Mouse (Mus musculus) spleen, postnatal 36 days (tissue): ENCODE data around the gene Map1s.
"Not testable (repeated sequence)": the region's sequence is repeated elsewhere in the genome, so short reads cannot be mapped to it uniquely, and the experiment has no call there.

Experiments
- DNase-seq, 2 experiments: peaks; one replicate each; pipeline ENCODE4 v3.0.0; 2022; ENCODE audit warnings: low spot score in 2 of 2, mixed read lengths in 1 of 2

Gene Map1s

GRCm38 (mm10) chr8:70878178-70878577 is 27.6 kb upstream of the Map1s start:
- no peak for DNase-seq

GRCm38 (mm10) chr8:70879500-70879899 is 26.2 kb upstream of the Map1s start:
- no peak for DNase-seq

- no peak for DNase-seq
These were observed 25.6 kb upstream of the Map1s start for GRCm38 (mm10) chr8:70880126-70880525.

GRCm38 (mm10) chr8:70880546-70880945 is 25.2 kb upstream of the Map1s start:
- no peak for DNase-seq

- no peak for DNase-seq
These were observed 21.5 kb upstream of the Map1s start for GRCm38 (mm10) chr8:70884186-70884585.

GRCm38 (mm10) chr8:70884683-70885082 is 21.0 kb upstream of the Map1s start:
- no peak for DNase-seq

GRCm38 (mm10) chr8:70885612-70886011 is 20.1 kb upstream of the Map1s start:
- no peak for DNase-seq

GRCm38 (mm10) chr8:70887669-70888068 is 18.1 kb upstream of the Map1s start:
- DNase-seq = no peak

GRCm38 (mm10) chr8:70890656-70891055 is 15.1 kb upstream of the Map1s start:
- DNase-seq = no peak

GRCm38 (mm10) chr8:70891356-70891755 is 14.4 kb upstream of the Map1s start:
- no peak for DNase-seq

GRCm38 (mm10) chr8:70892022-70892895 is 13.5 kb upstream of the Map1s start, which contains the start of gene Slc5a5:
Gene Slc5a5 (minus strand): TSS chr8:70892757.
- DNase-seq = no peak

- no peak for DNase-seq
These were observed 12.7 kb upstream of the Map1s start for GRCm38 (mm10) chr8:70892896-70893655.

GRCm38 (mm10) chr8:70893656-70894384 is 11.9 kb upstream of the Map1s start:
- peak; percentile 63 to 75 for DNase-seq

GRCm38 (mm10) chr8:70894385-70894720 is 11.4 kb upstream of the Map1s start:
- no peak for DNase-seq

GRCm38 (mm10) chr8:70894771-70895545 is 10.8 kb upstream of the Map1s start:
- no peak for DNase-seq

- DNase-seq = not testable (repeated sequence)
These were observed 10.0 kb upstream of the Map1s start for GRCm38 (mm10) chr8:70895571-70896259.

GRCm38 (mm10) chr8:70896316-70897020 is 9.3 kb upstream of the Map1s start:
- DNase-seq = no peak

GRCm38 (mm10) chr8:70897021-70897680 is 8.6 kb upstream of the Map1s start, which contains the start of gene Rpl18a:
Gene Rpl18a (minus strand): TSS chr8:70897412.
- DNase-seq = peak; percentile 97 to 98

- peak; percentile 78 to 86 for DNase-seq
These were observed 7.9 kb upstream of the Map1s start for GRCm38 (mm10) chr8:70897681-70898413.
